Mouse (Mus musculus): ENCODE data around the gene Ubald2.

DNA sequence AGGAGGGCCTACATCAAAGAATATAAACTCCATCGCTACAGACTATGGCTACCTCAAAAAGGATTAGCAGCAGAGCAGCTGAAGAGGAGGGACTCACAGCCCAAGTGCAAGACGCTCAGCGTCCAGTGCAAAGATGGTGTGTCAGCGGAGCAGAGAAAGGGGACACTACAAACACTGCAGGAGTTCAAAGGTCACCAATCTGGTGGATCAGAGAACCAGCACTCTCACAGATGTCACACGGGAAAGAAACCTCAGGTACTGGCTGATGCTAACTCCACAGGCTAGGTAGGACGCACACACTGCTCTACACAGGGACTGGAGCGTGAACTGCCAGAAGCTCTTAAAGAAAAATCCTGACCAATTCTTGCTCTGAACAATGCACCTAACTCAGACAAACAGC lies 45.1 kb downstream of the Ubald2 start:
- TF ChIP-seq POLR2A (IDR thresholded peaks at IDR 0.05; ENCODE audit: borderline replicate concordance, insufficient read depth, low read length) = no peak
- no peak for TF ChIP-seq CTCF (IDR thresholded peaks at IDR 0.05; ENCODE audit: borderline replicate concordance, insufficient read depth, low read depth, low read length)
